Mouse (Mus musculus) G1E (cell line): ENCODE results near the gene Carns1. TPM values are rescaled to one million over a fixed set of nuclear protein-coding genes. Genes with fewer than 3 reads are reported as not detected.
A peak's percentile ranks its signal among the peaks of the same experiment; 100 is the strongest.

Experiments used
- ATAC-seq: 2 replicates; pipeline ENCODE4 v1.8.0; 2016; ENCODE audit warnings: mild to moderate bottlenecking; ENCODE audit not compliant: insufficient number of reproducible peaks, poor library complexity, low FRiP score, severe bottlenecking; ENCODE audit errors: extremely low read depth
- DNase-seq: peaks from one replicate; pipeline ENCODE4 v3.0.0; 2012; ENCODE audit warnings: low spot score
- H3K27me3 ChIP-seq: 2 replicates; pipeline ENCODE4 v1.6.1; 2012; ENCODE audit warnings: mild to moderate bottlenecking, low read length, inconsistent platforms; ENCODE audit not compliant: insufficient read depth
- H3K36me3 ChIP-seq: replicated peaks from 2 replicates; pipeline ENCODE3; 2012; ENCODE audit warnings: mild to moderate bottlenecking, inconsistent platforms
- H3K4me1 ChIP-seq: 2 replicates; pipeline ENCODE4 v1.6.1; 2012; ENCODE audit warnings: low read depth, low read length, inconsistent platforms, mixed read lengths; ENCODE audit not compliant: insufficient read depth
- H3K4me3 ChIP-seq: 2 replicates; pipeline ENCODE4 v1.5.1; 2012; ENCODE audit warnings: low read depth, mild to moderate bottlenecking, inconsistent platforms, low read length, moderate library complexity, mixed read lengths
- H3K9me3 ChIP-seq: replicated peaks from 2 replicates; pipeline ENCODE4 v1.6.1; 2012; ENCODE audit warnings: inconsistent platforms
- CTCF ChIP-seq: IDR thresholded peaks from 2 replicates; pipeline ENCODE4 v1.5.1; 2012; ENCODE audit warnings: low read depth, low read length, inconsistent platforms, mixed read lengths
- GATA1 ChIP-seq: IDR thresholded peaks from 2 replicates; pipeline ENCODE4 v1.6.1; 2012; ENCODE audit warnings: borderline replicate concordance, low read length, inconsistent platforms, mixed read lengths
- GATA2 ChIP-seq: IDR thresholded peaks from 2 replicates; pipeline ENCODE4 v1.6.1; 2012; ENCODE audit warnings: low read depth, low read length, inconsistent platforms, borderline replicate concordance
- POLR2AphosphoS5 ChIP-seq: IDR thresholded peaks from 2 replicates; pipeline ENCODE4 v1.6.1; 2012; ENCODE audit warnings: low read depth, low read length, inconsistent platforms; ENCODE audit not compliant: insufficient replicate concordance
- TAL1 ChIP-seq: conservative IDR thresholded peaks from 2 replicates; pipeline ENCODE4 v1.6.1; 2012; ENCODE audit warnings: low read depth, low read length, inconsistent platforms, mixed read lengths
- polyA plus RNA-seq: library from polyadenylated mRNA; stranded (reverse); fragments of >175 nt; gene quantifications from 2 replicates; pipeline ENCODE4 v1.2.3, GENCODE M21; 2012
- total RNA-seq, 2 experiments: library from RNA; stranded (forward) in 1 of 2; stranded (reverse) in 1 of 2; fragments of 200-1000 nt in 1 of 2; fragments of >200 nt in 1 of 2; fragmentation: Nextera tagmentation in 1 of 2; gene quantifications; 2 replicates each; pipeline ENCODE4 v1.2.3; 2014 to 2017

The Carns1 gene
- total and polyA plus RNA-seq, 3 experiments: 0.48 to 1.2 (median 0.55) TPM

- TF ChIP-seq POLR2AphosphoS5: no peak
- TF ChIP-seq TAL1: no peak
- no peak for TF ChIP-seq GATA1
- TF ChIP-seq GATA2: no peak
- TF ChIP-seq CTCF: no peak
- no peak overlapping the region for H3K4me3 ChIP-seq
- ATAC-seq: no peak
Measured at GRCm38 (mm10) chr19:4166678-4167476, 8.4 kb downstream of the Carns1 start.

GRCm38 (mm10) chr19:4164721-4165120 lies 10.6 kb downstream of the Carns1 start:
- Histone ChIP-seq H3K4me1 (peaks cover 47% of the 10 kb centered on the region), H3K4me3 (no peak overlapping the region), H3K9me3 (no peaks in the 10 kb centered on the region), H3K27me3 (no peaks in the 10 kb centered on the region; the same call in 1 of the 2 replicates), H3K36me3 (peaks cover 24% of the 10 kb centered on the region)
- ATAC-seq: no peak
- DNase-seq: no peak
- TF ChIP-seq GATA2 (no peak), TAL1 (no peak), CTCF (no peak), POLR2AphosphoS5 (no peak), GATA1 (no peak)

More at GRCm38 (mm10) chr19:4166678-4167476, 8.4 kb downstream of the Carns1 start:
- Histone ChIP-seq H3K4me1 (peaks cover 55% of the 10 kb centered on the region), H3K27me3 (peaks cover 13% of the 10 kb centered on the region), H3K9me3 (no peaks in the 10 kb centered on the region), H3K36me3 (peaks cover 4% of the 10 kb centered on the region)
- no peak for DNase-seq

GRCm38 (mm10) chr19:4164100-4164499 lies 11.2 kb downstream of the Carns1 start:
- H3K4me1 ChIP-seq: peaks cover 44% of the 10 kb centered on the region
- H3K4me3 ChIP-seq: no peak overlapping the region

GRCm38 (mm10) chr19:4163543-4163887 lies 11.8 kb downstream of the Carns1 start:
- peak overlapping the region; percentile 77 for H3K4me3 ChIP-seq
- no peaks in the 10 kb centered on the region; the same call in 1 of the 2 replicates for H3K27me3 ChIP-seq
- H3K4me1 ChIP-seq: peaks cover 44% of the 10 kb centered on the region
- H3K36me3 ChIP-seq: peaks cover 36% of the 10 kb centered on the region
- no peak for ATAC-seq
- no peaks in the 10 kb centered on the region for H3K9me3 ChIP-seq
- no peak for DNase-seq
- TF ChIP-seq GATA1: no peak
- TF ChIP-seq CTCF: no peak
- TF ChIP-seq TAL1: no peak
- no peak for TF ChIP-seq POLR2AphosphoS5
- no peak for TF ChIP-seq GATA2

More at GRCm38 (mm10) chr19:4164100-4164499, 11.2 kb downstream of the Carns1 start:
- Histone ChIP-seq H3K9me3 (no peaks in the 10 kb centered on the region), H3K36me3 (peaks cover 30% of the 10 kb centered on the region), H3K27me3 (no peaks in the 10 kb centered on the region; the same call in 1 of the 2 replicates)
- TF ChIP-seq POLR2AphosphoS5 (no peak), CTCF (no peak), TAL1 (no peak), GATA2 (no peak), GATA1 (no peak)
- ATAC-seq (no peak), DNase-seq (no peak)

- TF ChIP-seq GATA1 (no peak), POLR2AphosphoS5 (no peak), TAL1 (no peak), GATA2 (no peak), CTCF (no peak)
- ATAC-seq: peak; percentile 80
- Histone ChIP-seq H3K4me3 (peak within 1 kb of the TSS; percentile 77), H3K4me1 (peaks cover 44% of the 10 kb centered on the region), H3K36me3 (peaks cover 42% of the 10 kb centered on the region), H3K27me3 (no peaks in the 10 kb centered on the region; the same call in 1 of the 2 replicates), H3K9me3 (no peaks in the 10 kb centered on the region)
- peak; percentile 77 for DNase-seq
Measured at GRCm38 (mm10) chr19:4162646-4163542, 12.4 kb downstream of the Carns1 start, which contains the start of gene Rps6kb2. Gene Rps6kb2, minus strand, starts transcription at chr19:4163354.

- peaks cover 50% of the 10 kb centered on the region for H3K4me1 ChIP-seq
- no peak for TF ChIP-seq CTCF
- no peak for TF ChIP-seq GATA1
- no peak for TF ChIP-seq POLR2AphosphoS5
- no peak for TF ChIP-seq TAL1
- TF ChIP-seq GATA2: no peak
Measured at GRCm38 (mm10) chr19:4159049-4159448, 16.2 kb downstream of the Carns1 start.

More at GRCm38 (mm10) chr19:4159049-4159448, 16.2 kb downstream of the Carns1 start:
- Histone ChIP-seq H3K27me3 (no peaks in the 10 kb centered on the region), H3K36me3 (peaks cover 80% of the 10 kb centered on the region), H3K4me3 (peak overlapping the region; percentile 31; the same call in 1 of the 2 replicates), H3K9me3 (no peaks in the 10 kb centered on the region)
- DNase-seq: no peak
- no peak for ATAC-seq
